Mouse (Mus musculus) small intestine, adult 2 months (tissue): ENCODE data around the gene Srl.

Experiments
- CTCF ChIP-seq: fragments of 200-500 bp; IDR thresholded peaks from 2 replicates; pipeline ENCODE4 v1.5.1; 2012; ENCODE audit warnings: low read depth, mild to moderate bottlenecking, control low read depth, inconsistent platforms, low read length, moderate library complexity, mixed read lengths; ENCODE audit not compliant: insufficient replicate concordance, insufficient read length; ENCODE audit errors: extremely low read depth
- POLR2A ChIP-seq: fragments of 200-500 bp; IDR thresholded peaks from 2 replicates; pipeline ENCODE4 v1.6.1; 2012; ENCODE audit warnings: low read depth, mild to moderate bottlenecking, control low read depth, inconsistent platforms, low read length, moderate library complexity

- TF ChIP-seq POLR2A (no peak), CTCF (no peak)
These were observed 20.9 kb downstream of the Srl start for GRCm38 (mm10) chr16:4520673-4521072.
